Mouse (Mus musculus): ENCODE measurements around the gene Kat8. TPM values are rescaled to one million over a fixed set of nuclear protein-coding genes. Genes with fewer than 3 reads are reported as not detected.
A peak's percentile ranks its signal among the peaks of the same experiment; 100 is the strongest.

Gene Kat8
- 52.7 and 56.5 TPM in 2 replicates for polyA plus RNA-seq (2015; fragmentation: Nextera tagmentation; extraction: Ambion mirVana)

DNA sequence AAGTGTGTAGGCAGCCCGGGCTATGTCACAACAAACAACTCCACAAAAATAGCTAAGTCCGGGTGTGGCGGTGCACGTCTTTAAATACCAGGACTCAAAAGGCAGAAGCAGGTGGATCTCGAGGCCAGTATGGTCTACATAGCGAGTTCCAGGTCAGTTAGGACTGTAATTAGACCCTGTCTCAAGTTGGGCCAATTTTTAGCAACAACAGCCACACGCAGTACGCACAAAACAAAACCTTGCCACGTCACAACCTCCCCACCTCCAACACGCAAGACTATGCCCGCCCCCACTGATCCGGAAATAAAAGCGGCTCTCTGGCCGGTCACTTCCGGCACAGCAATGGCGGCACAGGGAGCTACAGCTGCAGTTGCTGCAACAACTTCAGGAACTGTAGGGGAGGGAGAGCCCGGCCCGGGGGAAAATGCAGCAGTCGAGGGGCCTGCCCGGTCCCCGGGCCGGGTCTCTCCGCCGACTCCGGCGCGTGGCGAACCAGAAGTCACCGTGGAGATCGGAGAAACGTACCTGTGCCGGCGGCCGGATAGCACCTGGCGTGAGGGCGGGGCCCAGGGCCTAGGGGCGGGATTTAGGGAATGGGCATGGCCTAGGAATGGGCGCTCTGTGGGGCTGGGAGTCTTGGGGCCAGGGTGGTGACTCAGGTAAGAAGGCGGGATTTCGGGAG, at the start of gene Kat8:
Kat8 (plus strand) TSS at position 327 of the 682 bp plus-strand sequence.
- ATAC-seq (replicated peaks), result peak; percentile 97
- peak within 1 kb of the TSS; percentile 84 for H3K27ac ChIP-seq (replicated peaks)
- H3K27me3 ChIP-seq, result no peaks in the 10 kb centered on the region
- peak within 1 kb of the TSS; percentile 81 for H3K9ac ChIP-seq (replicated peaks)
- peak within 1 kb of the TSS; percentile 79 for H3K4me2 ChIP-seq (replicated peaks)
- no peaks in the 10 kb centered on the region for H3K9me3 ChIP-seq
- H3K36me3 ChIP-seq, result peaks cover 41% of the 10 kb centered on the region
- H3K4me1 ChIP-seq, result peaks cover 15% of the 10 kb centered on the region
- peak within 1 kb of the TSS; percentile 89 for H3K4me3 ChIP-seq
- WGBS, result under 1% methylated on average over 40 of the region's 40 CpGs

DNA sequence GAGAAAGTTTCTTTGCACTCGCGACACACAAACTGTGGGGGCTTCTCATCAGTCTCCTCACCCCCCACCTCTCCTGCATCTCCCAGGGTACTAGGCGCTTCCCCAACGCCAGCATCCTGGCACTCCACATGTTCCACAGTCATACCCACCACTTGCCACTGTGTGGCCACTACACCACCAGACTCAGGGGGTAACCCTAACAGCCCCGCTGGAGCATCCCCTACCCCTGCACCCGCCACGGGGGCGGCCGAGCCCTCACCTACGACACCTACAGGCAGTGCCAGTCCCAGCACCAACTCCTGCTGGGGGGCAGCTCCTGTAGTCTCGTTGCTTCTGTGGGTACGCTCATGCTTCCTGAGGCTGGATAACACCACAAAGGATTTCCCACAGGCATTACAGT, 45.9 kb upstream of the Kat8 start:
- Histone ChIP-seq H3K9ac (replicated peaks) (no peak overlapping the region), H3K36me3 (peaks cover 48% of the 10 kb centered on the region), H3K27ac (replicated peaks) (no peak overlapping the region), H3K27me3 (no peaks in the 10 kb centered on the region), H3K4me3 (no peak overlapping the region), H3K4me2 (replicated peaks) (no peak overlapping the region), H3K4me1 (no peaks in the 10 kb centered on the region), H3K9me3 (no peaks in the 10 kb centered on the region)
- no peak for ATAC-seq (replicated peaks)
- 97% methylated on average over 12 of the region's 12 CpGs for WGBS

DNA sequence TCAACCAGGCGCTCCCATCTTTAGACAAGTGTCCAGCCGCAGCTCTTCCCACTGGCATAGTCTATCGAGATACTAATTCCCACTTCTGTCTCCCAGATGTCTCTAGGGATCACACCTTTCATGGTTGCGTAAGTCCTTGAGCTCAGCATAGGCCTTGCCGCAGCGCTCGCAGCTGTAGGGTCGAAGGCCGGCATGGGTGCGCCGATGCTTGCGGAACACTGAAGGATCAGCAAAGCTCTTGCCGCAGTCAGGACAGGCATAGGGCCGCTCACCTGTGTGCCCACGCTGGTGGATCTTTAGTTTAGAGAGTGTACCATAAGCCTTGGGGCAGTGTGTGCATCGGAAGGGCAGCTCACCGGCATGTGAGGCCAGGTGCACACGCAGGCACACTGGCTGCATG, 44.7 kb upstream of the Kat8 start:
- Histone ChIP-seq H3K4me1 (peaks cover under 1% of the 10 kb centered on the region), H3K27me3 (no peaks in the 10 kb centered on the region), H3K9me3 (no peaks in the 10 kb centered on the region), H3K4me2 (replicated peaks) (no peak overlapping the region), H3K36me3 (peaks cover 57% of the 10 kb centered on the region), H3K4me3 (no peak overlapping the region), H3K9ac (replicated peaks) (no peak overlapping the region), H3K27ac (replicated peaks) (no peak overlapping the region)
- no peak for ATAC-seq (replicated peaks)
- 95% methylated on average over 18 of the region's 18 CpGs for WGBS

DNA sequence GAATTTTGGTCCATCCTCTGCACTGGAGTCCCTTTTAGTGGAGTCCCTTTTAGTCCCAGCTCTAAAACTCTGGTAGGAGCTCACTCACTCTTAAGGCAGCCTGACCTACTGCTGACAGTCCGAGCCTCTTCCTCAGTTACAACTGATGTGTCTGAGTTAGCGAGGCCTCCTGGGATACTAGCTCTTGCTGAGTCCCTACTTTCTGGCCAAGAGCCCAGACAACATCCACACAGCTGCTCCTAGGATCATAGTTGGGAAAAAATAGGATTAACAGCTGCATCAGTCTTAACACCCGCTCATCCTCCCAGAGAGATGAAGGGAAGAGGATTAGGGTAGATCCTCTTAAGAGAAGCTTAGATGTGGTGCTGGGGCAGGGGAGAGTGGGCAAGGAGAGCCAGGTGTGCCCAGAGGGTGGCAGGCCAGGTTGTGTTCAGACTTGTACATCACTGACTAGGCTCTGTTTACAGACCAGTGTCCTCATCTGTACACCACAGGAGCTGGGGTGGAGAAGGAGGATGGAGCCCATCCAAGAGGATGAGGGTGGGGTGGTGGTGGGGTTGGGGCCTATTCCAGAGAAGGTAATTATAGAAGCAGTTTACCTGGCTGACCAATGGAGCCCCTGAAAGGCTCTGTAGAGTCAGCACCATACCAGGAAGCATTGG, 43.0 kb upstream of the Kat8 start:
- no peak overlapping the region for H3K4me2 ChIP-seq (replicated peaks)
- peaks cover 15% of the 10 kb centered on the region for H3K4me1 ChIP-seq
- H3K4me3 ChIP-seq, result no peak overlapping the region
- no peaks in the 10 kb centered on the region for H3K9me3 ChIP-seq
- ATAC-seq (replicated peaks), result no peak
- WGBS, result 58% methylated on average over 3 of the region's 3 CpGs
- H3K27me3 ChIP-seq, result no peaks in the 10 kb centered on the region
- no peak overlapping the region for H3K9ac ChIP-seq (replicated peaks)
- H3K36me3 ChIP-seq, result peaks cover 52% of the 10 kb centered on the region
- H3K27ac ChIP-seq (replicated peaks), result 0 out of 2 replicates have a peak overlapping the region, but pooled peaks have one; percentile 27

DNA sequence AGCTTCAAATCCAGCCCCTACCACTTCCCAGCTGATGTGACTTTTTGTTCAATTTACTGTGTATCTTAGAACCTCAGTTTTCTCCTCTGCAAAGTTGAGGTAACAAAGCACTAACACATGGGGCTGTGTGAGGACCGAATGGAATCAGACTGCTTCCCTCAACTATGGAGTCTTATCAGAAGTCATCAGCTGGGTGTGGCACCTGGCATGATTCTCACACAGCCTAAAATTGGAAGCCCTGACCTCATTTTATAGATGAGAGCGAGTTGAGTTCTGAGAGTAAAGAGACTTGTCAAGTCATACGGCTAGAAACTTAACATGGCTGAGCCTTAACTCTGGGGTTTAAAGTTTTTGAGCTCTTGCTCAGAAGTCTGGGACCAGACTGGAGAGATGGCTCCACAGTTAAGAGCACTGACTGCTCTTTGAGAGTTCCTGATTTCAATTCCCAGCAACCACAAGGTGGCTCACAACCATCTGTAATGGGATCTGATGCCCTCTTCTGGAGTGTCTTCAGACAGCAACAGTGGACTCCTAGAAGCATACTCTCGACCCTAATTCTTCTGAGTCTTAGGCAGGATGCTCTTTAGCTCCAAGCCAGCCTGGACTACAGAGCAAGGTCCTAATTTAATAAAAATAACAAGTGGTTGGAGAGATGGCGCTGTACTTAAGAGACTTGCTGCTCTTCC, 42.0 kb upstream of the Kat8 start:
- H3K36me3 ChIP-seq, result peaks cover 45% of the 10 kb centered on the region
- WGBS, result 81% methylated on average over 5 of the region's 5 CpGs

DNA sequence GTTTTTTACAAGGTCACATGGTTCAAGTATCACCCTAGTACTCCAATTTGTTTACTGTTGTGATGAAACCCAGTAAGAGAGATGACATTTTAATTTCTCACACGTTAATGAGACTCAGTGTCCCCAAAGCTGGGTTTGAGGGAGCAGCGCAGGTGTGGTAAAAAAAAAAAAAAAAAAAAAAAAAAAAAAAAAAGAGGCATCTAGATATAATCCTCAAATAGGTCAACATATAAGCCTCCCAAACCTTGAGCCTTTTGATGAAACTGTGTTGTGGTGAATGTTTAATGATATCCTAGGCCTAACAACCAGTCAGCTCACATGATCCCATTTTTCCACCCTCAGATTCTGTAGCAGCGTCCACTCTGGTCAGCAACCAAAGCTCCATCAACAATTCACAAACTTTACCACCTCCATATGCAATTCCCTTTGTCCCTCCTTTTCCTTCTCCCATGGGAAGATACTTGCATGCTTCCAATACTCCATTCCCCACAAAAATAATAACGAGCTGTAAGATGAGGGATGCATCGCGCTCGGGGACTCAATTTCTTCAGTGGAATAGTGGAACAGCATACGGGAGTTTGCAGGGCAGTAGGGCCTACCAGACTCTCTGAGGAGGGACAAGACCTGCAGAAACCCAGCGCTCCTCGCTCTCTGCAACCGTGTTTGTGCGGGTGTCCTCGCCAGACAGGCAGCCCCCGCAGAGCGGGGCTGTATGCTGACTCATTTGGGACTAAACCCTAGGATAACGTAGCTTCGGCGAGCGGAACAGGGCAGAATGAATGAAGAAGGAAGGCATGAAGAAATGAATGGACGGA, 37.3 kb upstream of the Kat8 start:
- H3K27ac ChIP-seq (replicated peaks), result peak overlapping the region; percentile 100
- peaks cover 28% of the 10 kb centered on the region for H3K4me1 ChIP-seq
- peak overlapping the region; percentile 90 for H3K4me3 ChIP-seq
- 4% methylated on average over 20 of the region's 20 CpGs for WGBS
- H3K9me3 ChIP-seq, result no peaks in the 10 kb centered on the region
- H3K36me3 ChIP-seq, result peaks cover 33% of the 10 kb centered on the region
- peak overlapping the region; percentile 67 for H3K4me2 ChIP-seq (replicated peaks)
- no peaks in the 10 kb centered on the region for H3K27me3 ChIP-seq
- peak; percentile 38 for ATAC-seq (replicated peaks)
- peak overlapping the region; percentile 99 for H3K9ac ChIP-seq (replicated peaks)

More for the DNA sequence above, 42.0 kb upstream of the Kat8 start:
- Histone ChIP-seq H3K27me3 (no peaks in the 10 kb centered on the region), H3K9me3 (no peaks in the 10 kb centered on the region), H3K4me2 (replicated peaks) (no peak overlapping the region), H3K9ac (replicated peaks) (no peak overlapping the region), H3K4me3 (no peak overlapping the region), H3K27ac (replicated peaks) (no peak overlapping the region), H3K4me1 (peaks cover 19% of the 10 kb centered on the region)
- ATAC-seq (replicated peaks), result no peak

DNA sequence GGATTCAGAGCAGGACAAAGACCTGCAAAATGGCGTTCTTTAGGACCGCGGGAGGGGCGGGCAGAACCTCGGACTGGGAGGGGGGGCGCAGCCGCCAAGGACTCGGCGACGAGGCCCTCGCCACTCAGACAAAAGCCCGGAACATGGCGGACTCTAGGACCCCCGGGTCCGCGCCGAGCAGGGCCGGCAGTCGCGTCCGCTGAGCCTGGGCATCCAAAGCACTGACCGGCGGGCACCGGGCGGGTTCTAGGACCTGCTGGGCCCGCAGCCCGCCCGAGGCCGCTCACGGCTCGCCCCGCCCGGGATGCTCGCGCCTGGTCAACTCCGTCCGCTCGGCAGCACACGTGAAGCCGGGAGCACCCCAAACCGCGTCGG, 36.7 kb upstream of the Kat8 start:
- peak; percentile 95 for ATAC-seq (replicated peaks)
- WGBS, result 0% methylated on average over 36 of the region's 43 CpGs
- peak overlapping the region; percentile 100 for H3K27ac ChIP-seq (replicated peaks)
- H3K4me2 ChIP-seq (replicated peaks), result peak overlapping the region; percentile 67
- peak overlapping the region; percentile 90 for H3K4me3 ChIP-seq
- H3K9me3 ChIP-seq, result no peaks in the 10 kb centered on the region
- H3K4me1 ChIP-seq, result peaks cover 28% of the 10 kb centered on the region
- peak overlapping the region; percentile 99 for H3K9ac ChIP-seq (replicated peaks)
- no peaks in the 10 kb centered on the region for H3K27me3 ChIP-seq
- peaks cover 35% of the 10 kb centered on the region for H3K36me3 ChIP-seq

DNA sequence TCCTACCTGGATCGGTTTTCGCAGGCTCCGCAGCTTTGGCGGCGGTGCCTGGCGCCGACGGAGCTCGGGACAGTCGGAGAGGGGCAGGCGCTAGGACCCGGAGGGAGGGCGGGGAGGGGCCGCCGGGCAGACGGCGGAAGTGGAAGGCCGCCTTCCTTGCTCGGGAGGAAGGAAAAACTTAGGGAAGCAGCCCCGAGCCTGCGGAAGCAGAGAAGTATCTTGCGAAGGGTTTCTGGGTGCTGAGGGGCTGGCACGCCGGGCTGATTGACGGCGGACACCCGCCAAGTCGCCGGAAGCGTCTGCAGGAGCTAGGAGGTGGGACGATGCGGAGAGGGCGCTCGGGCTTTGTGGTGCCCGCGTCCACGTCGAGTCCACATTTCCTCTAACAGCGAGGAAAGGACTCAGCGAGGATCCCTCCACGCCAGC, 36.3 kb upstream of the Kat8 start, which contains the start of gene Zfp646:
Zfp646 (plus strand) TSS at position 181 of the 426 bp plus-strand sequence.
- under 1% methylated on average over 41 of the region's 41 CpGs for WGBS
- H3K27me3 ChIP-seq, result no peaks in the 10 kb centered on the region
- H3K9ac ChIP-seq (replicated peaks), result peak within 1 kb of the TSS; percentile 99
- peaks cover 37% of the 10 kb centered on the region for H3K36me3 ChIP-seq
- peaks cover 28% of the 10 kb centered on the region for H3K4me1 ChIP-seq
- peak; percentile 90 for ATAC-seq (replicated peaks)
- H3K9me3 ChIP-seq, result no peaks in the 10 kb centered on the region
- peak within 1 kb of the TSS; percentile 67 for H3K4me2 ChIP-seq (replicated peaks)
- H3K27ac ChIP-seq (replicated peaks), result peak within 1 kb of the TSS; percentile 100
- peak within 1 kb of the TSS; percentile 90 for H3K4me3 ChIP-seq

GRCm38 (mm10) chr7:127876467-127877348, 35.6 kb upstream of the Kat8 start, which contains the start of gene Zfp668:
Gene Zfp668 (minus strand): TSS chr7:127876828.
- peak; percentile 70 for ATAC-seq (replicated peaks)
- Histone ChIP-seq H3K27ac (replicated peaks) (peak within 1 kb of the TSS; percentile 100), H3K4me3 (peak within 1 kb of the TSS; percentile 90), H3K4me1 (peaks cover 28% of the 10 kb centered on the region), H3K9me3 (no peaks in the 10 kb centered on the region), H3K9ac (replicated peaks) (peak within 1 kb of the TSS; percentile 99), H3K4me2 (replicated peaks) (peak within 1 kb of the TSS; percentile 67), H3K27me3 (no peaks in the 10 kb centered on the region), H3K36me3 (peaks cover 41% of the 10 kb centered on the region)
- WGBS, result under 1% methylated on average over 60 of the region's 60 CpGs

DNA sequence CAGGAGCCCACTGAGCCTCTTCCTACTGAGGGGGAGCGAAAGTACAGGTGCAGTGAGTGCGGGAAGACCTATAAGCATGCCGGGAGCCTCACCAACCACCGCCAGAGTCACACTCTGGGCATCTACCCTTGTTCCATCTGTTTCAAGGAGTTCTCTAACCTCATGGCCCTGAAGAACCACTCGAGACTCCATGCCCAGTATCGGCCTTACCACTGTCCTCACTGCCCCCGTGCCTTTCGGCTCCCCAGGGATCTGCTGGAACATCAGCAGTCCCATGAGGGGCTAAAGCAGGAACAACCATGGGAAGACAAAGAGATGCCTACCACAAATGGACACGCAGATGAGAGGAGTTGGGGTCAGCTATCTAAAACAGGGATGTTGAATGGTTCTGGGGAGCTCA, 33.0 kb upstream of the Kat8 start:
- Histone ChIP-seq H3K4me1 (peaks cover 30% of the 10 kb centered on the region), H3K27ac (replicated peaks) (no peak overlapping the region), H3K27me3 (no peaks in the 10 kb centered on the region), H3K4me3 (no peak overlapping the region), H3K9ac (replicated peaks) (no peak overlapping the region), H3K36me3 (peaks cover 60% of the 10 kb centered on the region), H3K9me3 (no peaks in the 10 kb centered on the region), H3K4me2 (replicated peaks) (no peak overlapping the region)
- WGBS, result 95% methylated on average over 9 of the region's 9 CpGs
- no peak for ATAC-seq (replicated peaks)

- Histone ChIP-seq H3K9ac (replicated peaks) (no peak overlapping the region), H3K27me3 (no peaks in the 10 kb centered on the region), H3K4me2 (replicated peaks) (no peak overlapping the region), H3K4me1 (peaks cover 30% of the 10 kb centered on the region), H3K9me3 (no peaks in the 10 kb centered on the region), H3K36me3 (peaks cover 69% of the 10 kb centered on the region), H3K27ac (replicated peaks) (no peak overlapping the region), H3K4me3 (no peak overlapping the region)
- ATAC-seq (replicated peaks), result no peak
- 88% methylated on average over 12 of the region's 12 CpGs for WGBS
These were observed 31.9 kb upstream of the Kat8 start for GRCm38 (mm10) chr7:127880431-127880830.

Data from forebrain, embryonic 15.5 days (tissue).